Mouse (Mus musculus): Measurements from ENCODE around the gene Dicer1. TPM values are rescaled to one million over a fixed set of nuclear protein-coding genes. Genes with fewer than 3 reads are reported as not detected.

The Dicer1 gene
- polyA plus RNA-seq, 1 experiment from 2014 or later: 12.5 TPM

Other genes starting within 250 kb of the Dicer1 start
- 2.3 and 2.5 TPM in 2 replicates for gene Clmn, start 113.1 kb upstream of the Dicer1 start, polyA plus RNA-seq (2015; fragmentation: Nextera tagmentation; extraction: Ambion mirVana)